Mouse (Mus musculus) spleen, adult 2 months (tissue): ENCODE measurements around the gene Dbi.

ENCODE experiments used
- CTCF ChIP-seq: fragments of 200-500 bp; IDR thresholded peaks from 2 replicates; pipeline ENCODE4 v1.5.1; 2011; ENCODE audit warnings: mild to moderate bottlenecking, inconsistent platforms; ENCODE audit not compliant: insufficient read depth, insufficient read length, insufficient replicate concordance; ENCODE audit errors: extremely low read depth
- POLR2A ChIP-seq: fragments of 200-500 bp; IDR thresholded peaks from 2 replicates; pipeline ENCODE4 v1.6.1; 2011; ENCODE audit warnings: low read depth, low read length, inconsistent platforms

- no peak for TF ChIP-seq CTCF
- no peak for TF ChIP-seq POLR2A
These were observed 1.2 kb upstream of the Dbi start for GRCm38 (mm10) chr1:120121930-120122530.
